Mouse (Mus musculus) embryonic stem cell, embryonic (primary cell): ENCODE results near the gene Tmem273.

Experiments
- CTCF ChIA-PET, 4 experiments: fragments of 300-600 bp in 2 of 4; fragments of 350-600 bp in 2 of 4; sonication (Branson Sonifier 250); formaldehyde crosslinking; loops; one replicate each; lab custom pipeline; 2022; ENCODE audit warnings: inconsistent platforms in 2 of 4; lab: Charles Lee
- POLR2A ChIA-PET, 4 experiments: fragments of 300-600 bp in 2 of 4; fragments of 350-600 bp in 2 of 4; sonication (Branson Sonifier 250); formaldehyde crosslinking; loops; one replicate each; lab custom pipeline; 2022; ENCODE audit warnings: antibody characterized with exemption in 4 of 4, inconsistent platforms in 1 of 4; lab: Charles Lee

Tmem273 gene

DNA sequence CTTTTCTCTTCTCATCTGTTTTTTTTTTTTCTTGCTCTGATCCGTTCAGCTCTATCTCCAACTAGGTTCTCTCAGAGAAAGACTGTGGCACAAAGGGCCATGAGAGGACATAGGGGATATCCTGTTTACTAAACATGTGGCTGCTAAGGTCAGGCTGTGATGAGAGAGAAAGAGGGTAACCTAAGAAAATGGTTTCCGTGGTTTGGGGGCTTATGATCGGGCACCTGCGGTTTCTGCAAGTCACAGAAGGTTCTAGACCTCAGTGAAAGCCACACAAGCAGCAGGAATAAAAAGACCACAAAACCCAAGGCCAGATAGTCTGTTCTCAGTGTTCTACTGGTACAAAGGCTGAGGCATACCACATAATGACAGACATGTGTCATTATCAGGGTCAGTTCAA lies 12.6 kb downstream of the Tmem273 start:
- CTCF ChIA-PET: no interaction called here
- POLR2A ChIA-PET: no interaction called here

DNA sequence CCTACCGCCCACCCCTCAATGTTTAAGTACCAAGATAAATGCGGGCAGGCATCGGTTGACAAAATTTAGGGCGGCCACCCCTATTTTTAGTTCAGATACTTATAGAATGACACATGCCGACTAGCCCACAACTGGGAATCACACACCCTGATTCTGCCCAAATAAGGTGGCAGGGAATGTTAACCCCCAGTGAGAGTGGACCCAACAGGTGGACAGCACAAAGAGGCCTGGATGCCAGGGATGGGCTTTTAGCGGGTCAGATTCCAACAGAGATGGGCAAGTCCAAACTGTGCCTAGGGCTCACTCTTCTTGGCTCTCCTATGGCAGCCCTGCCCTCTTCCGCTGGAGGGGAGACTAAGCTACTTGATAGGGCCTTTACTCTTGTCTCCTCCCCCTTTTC lies 14.3 kb downstream of the Tmem273 start:
- ChIA-PET CTCF (interaction anchor here in 2 of 4 experiments (0.6 to 3.1 kb wide), 3 partner anchors 16 to 190 kb away, joined by 3 to 17 read pairs (median 4); no protein-coding TSS in a partner anchor), POLR2A (interaction anchor here in 1 of 4 experiments (0.6 kb wide), 1 partner anchor 168 kb away, joined by 3 read pairs; no protein-coding TSS in a partner anchor)

DNA sequence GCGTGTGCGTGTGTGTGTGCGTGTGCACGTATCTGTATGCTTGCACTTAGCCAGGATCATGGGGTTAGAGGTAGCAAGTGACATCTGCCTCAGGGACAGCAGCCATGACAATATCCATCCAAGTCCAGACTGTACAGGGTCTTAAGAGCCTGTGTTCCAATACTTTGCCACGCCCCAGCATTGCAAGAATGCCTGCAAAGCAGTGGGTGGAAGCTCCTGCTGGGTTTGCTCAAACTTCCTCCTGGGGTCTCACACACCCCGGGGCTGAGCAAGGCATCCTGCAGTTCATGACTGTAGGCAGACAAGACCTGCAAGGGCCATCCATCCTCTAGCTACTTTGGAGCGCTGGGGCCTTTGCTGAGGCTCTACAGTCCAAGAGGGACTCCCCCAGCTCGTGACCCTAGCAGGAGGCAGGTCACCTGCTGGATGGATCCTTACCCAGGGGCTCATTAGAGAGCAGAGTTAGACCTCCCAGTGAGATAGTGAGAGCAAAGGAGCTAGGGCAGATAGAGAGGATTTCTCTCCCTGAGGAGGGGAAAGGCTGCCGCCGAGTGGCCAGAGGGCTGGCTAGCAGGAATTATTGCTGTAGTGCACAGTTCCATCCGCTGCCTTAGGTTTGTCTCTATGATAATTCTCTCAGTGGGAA lies 15.4 kb downstream of the Tmem273 start:
- POLR2A ChIA-PET: interaction anchor here in 2 of 4 experiments (0.7 to 1.3 kb wide), 3 partner anchors 18 to 25 kb away, joined by 3 read pairs; no protein-coding TSS in a partner anchor
- CTCF ChIA-PET: interaction anchor here in 3 of 4 experiments (0.6 to 3.1 kb wide), 13 partner anchors 15 to 369 kb away, joined by 3 to 17 read pairs (median 4); no protein-coding TSS in a partner anchor

DNA sequence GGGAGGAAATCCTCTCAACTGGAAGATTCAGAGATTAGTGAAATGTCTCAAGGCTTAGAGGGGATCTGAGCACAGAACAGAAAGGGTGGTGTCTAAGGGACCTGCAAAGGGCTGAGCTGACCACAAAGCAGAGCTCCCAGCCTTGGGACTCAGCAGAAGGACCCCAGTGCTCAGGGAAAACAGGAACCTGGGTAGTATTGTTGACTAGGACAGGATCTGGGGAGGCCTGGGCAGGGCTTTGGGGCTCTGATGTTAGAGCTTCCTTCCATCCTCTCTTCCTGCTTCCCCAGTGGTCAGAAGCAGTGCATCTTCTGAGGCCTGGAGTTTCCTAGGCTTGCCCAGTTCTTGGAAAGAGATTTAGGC lies 15.9 kb downstream of the Tmem273 start:
- ChIA-PET CTCF (interaction anchor here in 3 of 4 experiments (0.6 to 3.1 kb wide), 14 partner anchors 14 to 369 kb away, joined by 3 to 17 read pairs (median 4); no protein-coding TSS in a partner anchor), POLR2A (interaction anchor here in 2 of 4 experiments (0.7 to 1.3 kb wide), 3 partner anchors 18 to 24 kb away, joined by 3 read pairs; no protein-coding TSS in a partner anchor)

DNA sequence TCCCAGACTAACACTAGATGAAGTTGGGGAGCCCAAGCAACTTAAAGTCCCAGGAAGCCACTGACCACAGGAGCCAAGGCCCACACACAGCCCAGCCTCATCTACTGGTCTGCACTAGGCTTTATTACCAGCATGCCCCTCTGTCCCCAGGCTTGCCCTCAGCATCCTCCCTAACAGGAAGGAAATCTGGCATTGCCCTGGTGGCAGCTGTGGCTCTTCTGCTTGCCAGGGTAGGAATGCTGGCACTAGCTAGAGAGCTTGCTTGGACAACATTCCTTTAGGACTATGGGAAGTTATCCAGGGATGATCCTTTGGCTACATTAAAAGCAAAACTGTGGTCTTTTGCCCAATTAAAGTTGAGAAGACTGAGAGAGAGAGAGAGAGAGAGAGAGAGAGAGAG lies 24.3 kb downstream of the Tmem273 start:
- CTCF ChIA-PET: interaction anchor here in 1 of 4 experiments (0.7 kb wide), 1 partner anchor 339 kb away, joined by 9 read pairs; no protein-coding TSS in a partner anchor
- POLR2A ChIA-PET: interaction anchor here in 1 of 4 experiments (0.6 to 0.7 kb wide), 3 partner anchors 54 to 908 kb away, joined by 3 to 5 read pairs (median 5); no protein-coding TSS in a partner anchor

DNA sequence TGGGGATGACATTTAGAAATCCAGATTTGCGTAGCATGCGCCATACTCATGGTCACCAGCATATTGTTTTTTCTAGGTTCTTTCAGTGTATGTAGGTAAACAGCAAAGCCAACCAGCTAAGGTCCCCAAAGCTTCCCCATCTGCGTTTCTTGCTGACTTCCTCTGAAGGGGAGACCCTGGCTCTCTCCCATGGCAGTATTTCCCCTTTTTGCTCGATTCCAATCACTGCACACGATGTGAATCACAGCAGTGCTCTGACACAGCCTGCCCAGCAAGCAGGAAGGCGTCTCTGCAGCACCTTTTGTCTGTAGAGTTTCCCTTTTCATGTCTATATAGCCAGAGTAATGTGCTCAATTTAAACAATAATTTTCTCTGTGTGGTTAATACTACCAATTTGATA lies 26.7 kb downstream of the Tmem273 start:
- POLR2A ChIA-PET: no interaction called here
- CTCF ChIA-PET: no interaction called here

DNA sequence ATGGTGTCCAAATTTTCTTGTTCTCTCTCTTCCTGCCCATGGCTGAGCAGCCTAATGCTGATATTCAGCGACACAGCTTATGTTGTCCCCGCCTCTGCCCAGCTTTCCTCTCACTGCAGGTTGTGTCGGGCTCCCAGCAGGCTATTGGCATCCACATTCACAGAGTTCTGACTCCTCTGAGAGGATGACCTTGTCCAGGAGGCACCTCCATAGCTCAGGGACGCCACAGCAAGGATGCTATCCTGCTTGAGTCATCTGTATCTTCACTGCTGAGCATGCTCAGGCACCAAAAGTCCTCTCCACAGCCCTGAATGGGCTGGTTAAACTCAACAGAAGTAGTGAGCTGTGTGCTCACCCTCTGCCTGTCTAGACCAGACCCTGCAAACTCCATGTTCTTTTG lies 29.2 kb downstream of the Tmem273 start:
- ChIA-PET POLR2A (no interaction called here), CTCF (interaction anchor here in 2 of 4 experiments (0.5 to 1.6 kb wide), 2 partner anchors 14 to 181 kb away, joined by 4 read pairs; no protein-coding TSS in a partner anchor)

DNA sequence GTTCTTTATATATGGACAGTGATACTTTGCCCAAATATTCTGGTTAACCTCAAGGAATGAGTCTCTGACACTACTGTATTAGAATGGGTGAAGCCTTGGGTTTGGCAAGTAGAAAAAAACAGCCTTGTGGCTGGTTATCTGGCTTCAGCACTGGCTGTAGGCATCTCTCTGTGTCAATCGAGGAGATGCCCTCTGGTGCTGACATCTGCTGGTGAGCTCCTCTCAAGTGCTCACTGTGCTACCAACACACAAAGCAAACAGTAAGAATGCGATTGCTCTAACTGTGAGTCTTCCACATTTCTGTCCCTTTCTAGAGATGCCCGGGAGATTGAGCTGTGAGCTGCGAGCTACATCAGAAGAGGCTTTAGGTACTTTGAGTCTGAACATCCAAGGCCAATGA lies 30.8 kb downstream of the Tmem273 start:
- CTCF ChIA-PET: interaction anchor here in 2 of 4 experiments (0.5 to 1.6 kb wide), 4 partner anchors 16 to 725 kb away, joined by 3 to 4 read pairs (median 4); no protein-coding TSS in a partner anchor
- POLR2A ChIA-PET: no interaction called here

DNA sequence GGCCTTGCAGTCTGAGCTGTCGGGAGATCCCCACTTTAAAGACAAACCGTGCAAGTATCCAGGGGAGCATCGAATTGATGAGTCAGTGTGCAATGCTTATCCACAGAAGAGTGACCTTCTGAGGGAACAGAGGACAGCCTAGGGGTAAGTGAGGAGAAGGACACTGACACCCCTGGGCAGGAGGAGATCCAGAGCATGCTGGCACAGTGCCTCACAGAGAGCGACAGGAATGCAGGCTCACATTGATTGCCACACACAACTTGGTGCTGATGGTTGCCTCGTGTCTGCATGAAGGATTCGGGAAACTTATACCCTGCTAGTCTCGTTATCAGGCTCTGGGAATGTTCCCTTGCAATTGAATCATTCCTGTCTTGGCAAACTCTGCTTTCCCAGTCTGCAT lies 31.5 kb downstream of the Tmem273 start:
- CTCF ChIA-PET: interaction anchor here in 3 of 4 experiments (0.6 to 1.1 kb wide), 3 partner anchors 183 to 347 kb away, joined by 3 to 4 read pairs (median 4); no protein-coding TSS in a partner anchor

DNA sequence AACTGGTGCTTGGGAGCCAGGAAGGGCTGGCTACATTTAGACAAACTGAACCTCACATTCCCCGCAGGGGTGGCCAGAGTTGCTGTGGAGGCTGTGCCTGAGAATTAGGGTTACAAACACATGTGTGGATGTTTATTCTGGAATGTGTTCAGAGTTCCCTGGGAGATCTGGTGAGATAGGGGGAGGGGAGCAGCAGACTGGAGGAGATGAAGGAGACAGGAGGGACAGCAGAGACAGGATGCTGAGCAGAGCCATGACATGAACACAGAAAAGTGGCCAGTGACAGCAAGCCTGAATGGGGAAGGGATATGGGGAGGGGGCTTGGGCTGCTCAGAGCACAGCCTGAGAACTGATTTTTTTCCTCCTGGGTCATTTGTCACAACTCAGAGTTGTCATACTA lies 33.5 kb downstream of the Tmem273 start:
- POLR2A ChIA-PET: no interaction called here
- CTCF ChIA-PET: no interaction called here

More for the DNA sequence above, 31.5 kb downstream of the Tmem273 start:
- POLR2A ChIA-PET: no interaction called here

DNA sequence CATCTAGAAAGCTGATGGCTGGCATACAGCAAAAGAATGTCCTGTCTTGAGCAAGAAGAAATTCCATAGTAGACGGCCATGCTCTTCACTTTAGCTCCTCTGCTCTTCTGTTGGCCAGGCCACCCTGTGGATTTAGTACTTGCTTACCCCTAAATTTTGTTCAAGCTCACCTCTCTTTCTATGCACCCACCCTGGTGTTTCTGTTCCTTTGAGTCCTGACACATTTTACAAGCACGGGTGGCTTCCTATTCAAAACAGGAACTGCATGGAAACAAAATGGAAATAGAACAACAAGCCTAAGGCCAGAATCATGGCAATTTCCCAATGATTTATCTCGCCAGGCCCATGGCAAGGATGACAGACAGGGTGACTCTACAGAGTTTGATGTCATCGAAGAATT lies 37.0 kb downstream of the Tmem273 start:
- POLR2A ChIA-PET: no interaction called here

DNA sequence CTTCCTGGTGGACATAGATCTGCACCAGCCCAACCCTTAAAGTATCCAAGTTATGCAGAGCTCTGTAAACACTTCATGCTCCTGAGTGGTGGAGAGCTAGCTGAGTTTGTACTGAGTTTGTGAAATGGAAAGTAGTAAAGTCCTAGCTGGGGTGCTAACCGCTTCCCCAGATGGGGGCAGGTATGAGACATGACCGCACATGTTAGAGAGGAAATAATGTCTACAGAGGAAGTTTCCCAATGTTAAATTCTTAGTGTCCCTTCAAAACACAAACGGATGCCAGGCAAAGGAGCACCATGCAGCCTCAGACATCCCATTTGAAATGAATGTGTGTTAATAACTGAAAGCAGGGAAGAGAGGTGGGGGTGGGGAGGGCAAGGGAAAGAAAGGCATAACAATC lies 38.1 kb downstream of the Tmem273 start:
- POLR2A ChIA-PET: interaction anchor here in 1 of 4 experiments (0.9 kb wide), 1 partner anchor 23 kb away, joined by 3 read pairs; no protein-coding TSS in a partner anchor
- CTCF ChIA-PET: no interaction called here

More for the DNA sequence above, 37.0 kb downstream of the Tmem273 start:
- CTCF ChIA-PET: no interaction called here

DNA sequence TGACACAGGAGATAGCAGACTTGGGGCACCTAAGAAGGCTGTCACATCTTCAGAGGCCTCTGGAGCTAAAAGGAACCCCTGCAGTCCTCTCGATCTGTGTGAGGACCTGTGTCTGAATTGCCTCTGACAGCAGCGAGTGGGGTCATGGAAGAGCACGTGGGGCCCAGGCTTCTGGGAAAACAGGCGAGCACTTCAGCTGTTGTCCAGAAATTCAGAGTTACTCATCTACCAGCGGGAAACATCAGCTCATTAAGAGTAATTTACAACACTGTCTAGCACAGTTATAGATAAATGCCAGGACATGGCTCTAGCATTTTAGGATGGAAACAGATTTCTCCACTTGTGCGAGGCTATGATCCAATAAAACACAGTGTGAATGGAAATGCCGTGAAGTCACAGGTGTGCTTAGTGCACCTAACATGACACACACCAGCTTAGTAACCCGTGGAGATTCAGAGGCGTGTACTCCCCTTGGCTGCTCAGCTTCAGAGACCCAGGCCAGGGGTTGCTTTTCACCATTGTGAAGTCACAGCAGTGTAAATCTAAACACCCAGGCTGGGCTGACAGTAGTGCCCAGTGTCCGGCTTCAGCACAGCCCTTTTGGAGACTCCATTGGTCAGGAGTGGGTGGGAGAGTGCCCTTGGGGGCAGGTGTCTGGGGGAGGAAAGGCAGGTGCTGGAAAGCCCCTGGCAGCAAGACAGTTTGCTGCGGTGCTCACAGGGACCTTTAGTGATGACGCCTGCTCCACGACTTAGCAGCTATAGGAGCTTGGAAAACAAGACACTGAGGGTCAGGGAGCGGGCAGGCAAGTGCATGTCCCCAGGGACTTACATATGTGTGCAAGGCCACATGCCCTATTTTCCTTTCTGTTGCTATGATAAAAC lies 38.7 kb downstream of the Tmem273 start:
- CTCF ChIA-PET: interaction anchor here in 3 of 4 experiments (0.6 to 1.3 kb wide), 5 partner anchors 13 to 1132 kb away, joined by 3 to 6 read pairs (median 3); no protein-coding TSS in a partner anchor
- POLR2A ChIA-PET: interaction anchor here in 3 of 4 experiments (0.6 to 1.4 kb wide), 4 partner anchors 11 to 298 kb away, joined by 3 to 4 read pairs (median 4); no protein-coding TSS in a partner anchor

DNA sequence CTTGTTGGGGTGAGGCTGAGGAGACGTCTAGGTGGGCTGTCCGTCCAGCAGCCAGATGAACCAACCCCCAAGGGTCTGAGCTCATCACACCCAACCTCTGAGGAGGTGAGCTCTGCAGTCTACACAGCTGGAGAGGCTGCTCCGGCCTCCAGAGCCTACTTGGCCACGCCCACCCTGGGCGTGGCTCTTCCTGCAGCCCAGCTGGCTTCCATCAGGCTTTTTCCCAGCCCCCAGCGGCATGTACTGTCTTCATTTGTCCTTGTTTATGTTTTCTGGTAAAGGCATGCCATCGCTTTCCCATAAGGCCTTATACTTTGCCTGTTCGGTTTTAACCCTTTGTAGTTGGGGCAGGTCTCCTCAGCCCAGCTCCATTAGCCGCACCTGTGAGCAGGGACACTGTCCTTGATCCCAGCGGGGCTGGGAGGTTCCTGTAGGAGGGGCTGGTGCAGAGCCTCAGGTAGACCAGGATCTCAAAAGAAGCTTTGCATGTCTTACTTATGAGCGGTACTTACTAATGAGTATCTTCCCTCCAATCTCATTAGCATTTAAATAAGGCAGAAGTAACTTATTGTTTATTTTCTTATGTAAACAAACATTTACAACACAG lies 39.8 kb downstream of the Tmem273 start:
- CTCF ChIA-PET: interaction anchor here in 3 of 4 experiments (0.6 to 1.3 kb wide), 5 partner anchors 12 to 1133 kb away, joined by 3 to 6 read pairs (median 3); no protein-coding TSS in a partner anchor

DNA sequence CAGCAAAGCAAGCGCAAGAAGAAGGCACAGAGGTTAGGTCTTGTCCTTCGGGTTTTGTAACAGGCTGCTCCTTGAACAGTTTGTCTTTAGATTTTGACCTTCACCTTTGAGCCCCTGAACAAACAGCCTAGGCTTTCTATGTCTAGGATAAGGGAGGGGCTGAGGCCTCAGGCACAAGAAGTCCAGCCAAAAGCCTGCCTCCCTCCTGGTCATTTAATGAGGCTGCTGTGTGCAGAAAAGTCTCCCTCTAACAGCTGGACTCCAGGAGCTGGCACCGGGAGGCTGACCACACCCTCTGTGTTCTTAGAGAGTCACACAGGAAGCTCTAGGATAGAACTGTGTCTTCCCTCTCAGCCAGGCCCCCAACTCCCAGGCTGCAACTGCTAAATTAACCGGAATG lies 41.4 kb downstream of the Tmem273 start:
- POLR2A ChIA-PET: no interaction called here
- CTCF ChIA-PET: no interaction called here

More for the DNA sequence above, 39.8 kb downstream of the Tmem273 start:
- POLR2A ChIA-PET: interaction anchor here in 3 of 4 experiments (0.6 to 1.4 kb wide), 4 partner anchors 10 to 299 kb away, joined by 3 to 4 read pairs (median 4); no protein-coding TSS in a partner anchor

DNA sequence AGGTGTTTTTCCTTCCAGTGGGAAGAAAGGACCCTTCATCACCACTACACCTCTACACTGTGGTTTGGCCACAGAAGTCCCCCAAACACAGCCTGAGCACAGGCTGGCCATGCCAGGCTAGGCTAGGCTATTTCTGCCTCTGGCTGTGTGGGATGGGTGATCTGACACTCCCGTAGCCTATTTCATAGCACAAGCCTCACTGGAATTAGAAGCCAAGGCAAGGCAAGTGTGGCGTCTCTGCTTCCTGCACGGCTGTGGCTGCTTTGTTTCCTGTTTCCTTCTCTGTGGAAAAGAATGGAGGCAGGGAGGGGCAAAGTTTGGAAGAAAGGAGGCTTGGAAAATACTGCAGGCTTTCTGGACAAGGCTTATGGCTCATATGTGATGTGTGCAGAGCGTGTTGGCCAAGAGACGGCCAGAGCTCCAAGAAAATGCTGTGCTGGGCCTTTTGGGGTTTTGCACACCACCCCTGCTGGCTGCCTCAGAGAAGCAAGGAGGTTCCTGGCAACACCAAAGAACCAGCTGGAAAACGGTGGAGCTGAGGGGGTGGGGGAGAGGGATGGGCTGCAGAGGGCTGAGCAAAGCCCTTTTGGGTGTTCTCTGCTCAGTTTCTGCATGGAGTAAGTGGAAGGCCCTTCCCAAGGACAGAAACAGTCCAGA lies 42.4 kb downstream of the Tmem273 start:
- ChIA-PET CTCF (interaction anchor here in 2 of 4 experiments (0.6 to 1.0 kb wide), 2 partner anchors 205 to 218 kb away, joined by 3 to 4 read pairs; no protein-coding TSS in a partner anchor), POLR2A (no interaction called here)

DNA sequence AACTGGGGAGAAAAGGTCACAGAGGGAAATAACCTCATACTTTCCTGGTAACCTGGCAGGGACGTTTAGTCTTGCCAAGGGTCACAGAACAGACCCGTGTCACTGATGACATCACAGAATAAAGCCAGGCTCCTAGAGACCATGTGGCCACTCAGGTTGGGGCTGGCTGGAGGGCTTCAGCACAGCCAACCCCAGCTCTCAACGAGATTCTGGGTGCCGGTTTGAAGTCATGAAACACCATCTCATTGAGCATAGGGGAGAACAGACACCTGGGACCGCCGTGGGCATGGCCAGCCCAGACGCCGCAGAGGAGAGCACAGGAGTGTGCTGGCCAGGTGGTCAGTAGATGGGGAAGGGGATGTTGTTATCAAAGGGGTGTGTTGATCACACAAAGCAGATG lies 48.1 kb downstream of the Tmem273 start, which contains the start of gene Fam170b:
Fam170b (plus strand) TSS at position 116 of the 400 bp plus-strand sequence.
- POLR2A ChIA-PET: no interaction called here
- CTCF ChIA-PET: no interaction called here
